Mouse (Mus musculus): ENCODE measurements around the gene C130050O18Rik.

DNA sequence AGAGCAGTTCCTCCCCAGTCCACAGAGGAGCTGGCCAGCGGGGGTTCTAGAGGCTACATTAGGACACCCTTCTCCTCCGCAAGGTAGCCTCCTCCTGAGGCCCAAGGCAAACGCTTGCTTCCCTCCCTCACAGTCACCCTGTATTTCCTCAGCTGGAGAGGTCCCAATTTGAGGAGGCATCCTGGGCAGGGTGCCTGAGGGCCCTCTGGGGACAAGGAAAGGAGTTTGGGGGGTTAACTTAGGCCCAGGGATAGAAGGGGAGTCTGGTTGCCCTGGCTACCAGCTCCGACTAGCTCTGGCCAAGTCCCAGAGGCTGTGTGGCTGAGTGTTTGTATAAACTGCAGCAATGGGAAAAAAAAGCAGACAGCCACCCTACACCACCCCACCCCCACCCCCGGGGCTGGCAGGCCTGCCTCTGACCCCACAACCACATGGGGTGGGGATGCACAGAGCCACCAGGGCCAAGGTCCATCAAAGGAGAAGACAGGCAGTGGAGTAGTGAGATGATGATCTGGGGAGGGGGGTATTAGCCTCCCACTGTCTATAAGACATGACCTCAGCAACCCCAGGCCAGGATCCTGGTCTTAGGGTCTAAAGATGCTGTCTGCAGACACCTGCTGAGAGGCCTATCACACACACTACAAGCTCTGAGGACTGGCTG, 40.0 kb upstream of the C130050O18Rik start:
- TF ChIP-seq GATA1 (IDR thresholded peaks at IDR 0.05; ENCODE audit: low read length): no peak
- TF ChIP-seq TAL1 (IDR thresholded peaks at IDR 0.05; ENCODE audit: low read length): no peak

Measured in erythroblast, embryonic 14.5 days (primary cell).